Mouse (Mus musculus) midbrain, embryonic 14.5 days (tissue): ENCODE measurements around the gene Trim31. TPM values are rescaled to one million over a fixed set of nuclear protein-coding genes. Genes with fewer than 3 reads are reported as not detected.

Experiments used
- ATAC-seq: fragments of 200-750 bp; cut with Nextera tagmentation; 2 replicates; pipeline ENCODE4 v1.8.0; 2017; ENCODE audit warnings: moderate number of reproducible peaks, moderate library complexity; ENCODE audit not compliant: low FRiP score, low TSS enrichment
- DNase-seq: peaks from one replicate; pipeline ENCODE4 v3.0.0-alpha.2; 2015
- H3K27ac ChIP-seq: fragments of 300-500 bp; sonication (generic); replicated peaks from 2 replicates; pipeline ENCODE4 v1.5.1; 2014; ENCODE audit warnings: mild to moderate bottlenecking, low read depth, low read length, moderate library complexity
- H3K27me3 ChIP-seq: fragments of 300-500 bp; sonication (generic); 2 replicates; pipeline ENCODE4 v1.6.1; 2014; ENCODE audit warnings: low read length, control low read depth, mixed read lengths; ENCODE audit not compliant: control insufficient read depth, insufficient read depth
- H3K36me3 ChIP-seq: fragments of 300-500 bp; sonication (generic); 2 replicates; pipeline ENCODE4 v1.6.1; 2014; ENCODE audit warnings: low read length, control low read depth; ENCODE audit not compliant: control insufficient read depth, insufficient read depth
- H3K4me1 ChIP-seq: fragments of 300-500 bp; sonication (generic); 2 replicates; pipeline ENCODE4 v1.6.1; 2014; ENCODE audit warnings: mild to moderate bottlenecking, antibody characterized with exemption, low read length, control low read depth; ENCODE audit not compliant: control insufficient read depth, insufficient read depth
- H3K4me2 ChIP-seq: fragments of 300-500 bp; sonication (generic); 2 replicates; pipeline ENCODE4 v1.6.1; 2014; ENCODE audit warnings: mild to moderate bottlenecking, low read length, moderate library complexity
- H3K4me3 ChIP-seq: fragments of 300-500 bp; sonication (generic); replicated peaks from 2 replicates; pipeline ENCODE4 v1.5.1; 2014; ENCODE audit warnings: low read depth, low read length
- H3K9ac ChIP-seq: fragments of 300-500 bp; sonication (generic); replicated peaks from 2 replicates; pipeline ENCODE4 v1.6.1; 2014; ENCODE audit warnings: mild to moderate bottlenecking, low read length, moderate library complexity
- H3K9me3 ChIP-seq: fragments of 300-500 bp; sonication (generic); 2 replicates; pipeline ENCODE4 v1.6.1; 2016; ENCODE audit warnings: low read length, control low read depth, mixed read lengths; ENCODE audit not compliant: control insufficient read depth
- WGBS: fragments of 180-500 bp; shearing (Covaris S2); extraction: QIAGEN DNeasy Blood & Tissue Kit; methylation state at CpG from one replicate; pipeline ENCODE4 v1.1.7; 2014; 5-methylcytosine and 5-hydroxymethylcytosine counted together
- polyA plus RNA-seq: library from polyadenylated mRNA; unstranded; fragments of >200 nt; fragmentation: Nextera tagmentation; extraction: Ambion mirVana; gene quantifications from 2 replicates; pipeline ENCODE4 v1.2.1, GENCODE M21; 2014

Gene Trim31
- polyA plus RNA-seq, 1 experiment from 2014 or later, result not detected

DNA sequence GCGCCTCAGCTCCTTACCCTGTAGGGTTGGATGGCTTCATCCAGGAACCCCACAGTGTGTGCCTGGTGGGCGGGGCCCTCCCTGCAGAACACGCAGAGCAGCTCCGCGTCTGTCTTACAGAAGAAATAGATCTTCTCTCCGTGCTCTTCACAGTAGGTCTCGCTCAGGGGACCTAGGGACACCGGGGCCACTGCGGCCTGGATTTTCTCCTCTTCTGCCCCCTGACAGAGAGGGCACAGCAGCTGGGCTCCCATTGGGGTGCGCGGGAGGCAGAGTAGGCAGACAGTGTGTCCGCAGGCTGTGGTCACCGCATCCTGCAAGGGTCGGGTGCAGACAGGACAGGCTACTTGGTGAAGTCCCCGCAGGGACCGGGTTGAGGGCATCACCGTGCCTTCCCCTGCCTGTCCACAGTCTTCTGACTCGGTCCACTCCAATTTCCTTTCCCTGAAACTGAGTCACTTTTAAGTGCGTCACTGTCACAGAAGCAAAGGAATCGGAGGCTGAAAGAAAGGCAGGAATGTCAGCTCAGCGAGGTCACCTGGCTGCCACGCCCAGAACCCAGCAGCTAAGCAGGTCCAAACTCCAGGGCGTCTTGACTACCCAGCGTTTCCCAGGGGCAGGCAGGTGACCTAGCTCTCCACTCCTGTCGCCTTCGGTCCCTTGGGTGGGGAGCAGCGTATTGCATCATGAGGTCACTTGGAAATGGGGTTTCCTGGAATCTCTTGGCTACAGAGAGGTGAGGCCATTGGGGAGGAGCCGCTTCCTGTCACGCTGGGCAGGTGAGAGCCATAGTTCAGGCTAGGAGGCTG, 31.0 kb upstream of the Trim31 start, which contains the start of gene Trim15:
Trim15 (minus strand) TSS at position 492 of the 809 bp plus-strand sequence.
- ATAC-seq (no peak), DNase-seq (peak; percentile 7)
- Histone ChIP-seq H3K36me3 (no peaks in the 10 kb centered on the region), H3K27ac (no peak within 1 kb of the TSS), H3K27me3 (no peaks in the 10 kb centered on the region), H3K4me3 (peak within 1 kb of the TSS; percentile 19), H3K9ac (peak within 1 kb of the TSS; percentile 7; the same call in 1 of the 2 replicates), H3K4me2 (peak within 1 kb of the TSS; percentile 44), H3K4me1 (peaks cover 7% of the 10 kb centered on the region; the same call in 1 of the 2 replicates), H3K9me3 (no peaks in the 10 kb centered on the region)
- 17% methylated on average over 29 of the region's 29 CpGs for WGBS

DNA sequence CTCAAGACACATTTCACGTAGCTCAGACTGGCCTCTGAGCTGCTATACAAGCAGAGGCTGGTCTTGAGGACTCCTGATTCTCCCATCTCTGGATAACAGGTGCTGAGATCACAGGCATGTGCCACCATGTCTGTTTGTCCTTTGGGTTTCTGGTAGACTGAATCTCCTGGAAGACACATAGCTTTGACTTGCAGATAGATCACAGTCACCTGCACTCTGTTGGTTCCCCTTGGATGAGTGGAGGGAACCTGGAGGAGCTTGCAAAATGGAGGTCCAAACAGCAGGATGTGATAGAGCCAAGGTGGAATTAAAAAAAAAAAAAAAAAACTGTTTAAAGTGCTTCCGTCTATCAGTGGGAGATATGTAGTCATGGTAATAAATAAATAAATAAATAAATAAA, 29.1 kb upstream of the Trim31 start:
- Histone ChIP-seq H3K27me3 (no peaks in the 10 kb centered on the region), H3K36me3 (no peaks in the 10 kb centered on the region), H3K4me2 (no peak overlapping the region), H3K9me3 (no peaks in the 10 kb centered on the region), H3K9ac (no peak overlapping the region), H3K4me1 (peaks cover 7% of the 10 kb centered on the region; the same call in 1 of the 2 replicates), H3K4me3 (no peak overlapping the region), H3K27ac (no peak overlapping the region)
- DNase-seq (no peak), ATAC-seq (no peak)
- 82% methylated on average over 2 of the region's 2 CpGs for WGBS

DNA sequence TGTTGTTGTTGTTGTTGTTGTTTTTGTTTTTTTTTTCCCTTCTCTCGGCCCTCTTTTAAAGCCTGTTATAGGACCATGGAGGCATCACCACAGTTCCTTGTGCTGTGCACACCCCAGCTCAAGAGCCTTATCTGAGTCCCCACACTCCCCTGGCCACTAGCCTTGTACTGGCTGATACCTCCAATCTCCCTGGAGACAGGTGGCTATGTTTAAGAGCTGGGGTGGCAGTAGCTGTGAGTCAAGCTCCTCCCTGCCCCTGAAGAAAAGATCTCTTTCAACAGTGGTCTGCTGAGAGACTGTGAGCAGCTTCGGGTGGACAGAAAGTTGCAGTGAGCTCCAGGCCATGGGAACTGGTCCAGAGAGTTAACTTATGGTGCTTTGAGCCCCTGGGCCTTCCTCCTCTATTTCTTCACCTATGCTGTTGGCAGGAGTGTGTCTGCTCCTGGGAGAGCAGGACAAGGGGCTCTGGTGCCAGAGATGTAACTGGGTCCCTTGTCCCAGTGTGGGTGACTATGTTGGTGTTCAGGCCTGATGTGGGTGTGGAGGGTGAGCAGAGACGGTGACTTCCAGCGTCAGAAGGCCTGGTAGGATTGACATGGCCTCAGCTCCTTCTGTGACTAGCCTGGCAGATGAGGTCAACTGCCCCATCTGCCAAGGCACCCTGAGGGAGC, 28.5 kb upstream of the Trim31 start, which contains the start of gene Trim10:
Trim10 (plus strand) TSS at position 291 of the 671 bp plus-strand sequence.
- Histone ChIP-seq H3K36me3 (no peaks in the 10 kb centered on the region), H3K27ac (no peak within 1 kb of the TSS), H3K9me3 (no peaks in the 10 kb centered on the region), H3K4me1 (peaks cover 7% of the 10 kb centered on the region; the same call in 1 of the 2 replicates), H3K4me3 (no peak within 1 kb of the TSS), H3K27me3 (no peaks in the 10 kb centered on the region), H3K9ac (no peak within 1 kb of the TSS), H3K4me2 (no peak within 1 kb of the TSS)
- 78% methylated on average over 4 of the region's 4 CpGs for WGBS
- ATAC-seq (no peak), DNase-seq (no peak)

DNA sequence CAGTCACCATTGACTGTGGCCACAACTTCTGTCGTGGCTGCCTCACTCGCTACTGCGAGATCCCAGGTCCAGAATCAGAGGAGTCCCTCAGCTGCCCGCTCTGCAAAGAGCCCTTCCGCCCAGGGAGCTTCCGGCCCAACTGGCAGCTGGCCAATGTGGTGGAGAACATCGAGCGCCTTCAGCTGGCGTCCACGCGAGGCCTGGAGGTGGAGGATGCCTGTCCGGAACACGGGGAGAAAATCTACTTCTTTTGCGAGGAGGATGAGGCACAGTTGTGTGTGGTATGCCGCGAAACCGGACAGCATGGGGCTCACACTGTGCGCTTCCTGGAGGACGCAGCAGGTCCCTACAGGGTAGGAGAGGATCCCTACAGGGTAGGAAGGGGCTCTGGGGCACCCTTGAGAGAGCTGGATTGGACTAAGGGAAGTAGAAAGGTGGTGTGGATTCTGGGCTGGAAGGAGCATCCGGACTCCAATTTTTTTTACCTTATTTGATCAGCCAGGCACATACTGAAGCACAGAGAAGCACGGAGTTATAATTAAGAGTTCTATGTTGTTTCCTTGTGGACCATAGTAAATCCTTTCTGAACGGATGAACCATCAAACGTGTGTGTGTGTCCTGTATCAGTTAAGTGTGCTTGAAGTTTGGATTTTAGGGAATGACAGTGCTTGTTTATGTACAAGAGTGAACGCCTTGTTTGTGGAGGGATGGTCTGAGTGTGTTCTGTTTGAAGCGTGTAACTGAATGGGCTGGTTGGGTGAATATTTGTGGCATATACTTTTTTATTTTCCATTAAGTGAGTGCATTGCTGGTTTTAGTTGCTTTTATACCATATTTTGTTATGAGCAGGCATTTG, 27.7 kb upstream of the Trim31 start:
- no peaks in the 10 kb centered on the region for H3K36me3 ChIP-seq
- no peak overlapping the region for H3K27ac ChIP-seq
- H3K9ac ChIP-seq, result no peak overlapping the region
- ATAC-seq (no peak), DNase-seq (no peak)
- no peaks in the 10 kb centered on the region for H3K9me3 ChIP-seq
- H3K4me3 ChIP-seq, result no peak overlapping the region
- H3K27me3 ChIP-seq, result no peaks in the 10 kb centered on the region
- 81% methylated on average over 25 of the region's 25 CpGs for WGBS
- no peak overlapping the region for H3K4me2 ChIP-seq
- H3K4me1 ChIP-seq, result peaks cover 7% of the 10 kb centered on the region; the same call in 1 of the 2 replicates

DNA sequence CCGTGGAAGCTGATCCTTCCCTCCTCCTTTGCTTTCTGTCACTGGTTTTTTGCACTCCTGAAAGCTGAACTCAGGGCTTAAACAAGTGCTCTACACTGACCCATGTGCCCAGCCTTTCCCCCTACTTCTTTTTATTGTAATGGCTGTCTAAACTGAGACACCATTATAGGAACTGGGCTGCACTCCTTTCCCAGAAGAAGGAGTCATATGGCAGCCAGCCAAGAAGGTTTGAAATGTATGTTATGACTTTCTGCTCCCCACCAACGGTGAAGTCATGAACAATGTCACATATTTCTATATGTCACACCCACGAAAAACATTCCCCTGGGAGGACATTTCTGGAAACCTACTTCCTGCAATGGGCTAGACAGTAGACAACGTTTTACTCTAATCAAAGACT, 23.3 kb upstream of the Trim31 start:
- no peak for ATAC-seq
- 77% methylated on average over 4 of the region's 4 CpGs for WGBS

DNA sequence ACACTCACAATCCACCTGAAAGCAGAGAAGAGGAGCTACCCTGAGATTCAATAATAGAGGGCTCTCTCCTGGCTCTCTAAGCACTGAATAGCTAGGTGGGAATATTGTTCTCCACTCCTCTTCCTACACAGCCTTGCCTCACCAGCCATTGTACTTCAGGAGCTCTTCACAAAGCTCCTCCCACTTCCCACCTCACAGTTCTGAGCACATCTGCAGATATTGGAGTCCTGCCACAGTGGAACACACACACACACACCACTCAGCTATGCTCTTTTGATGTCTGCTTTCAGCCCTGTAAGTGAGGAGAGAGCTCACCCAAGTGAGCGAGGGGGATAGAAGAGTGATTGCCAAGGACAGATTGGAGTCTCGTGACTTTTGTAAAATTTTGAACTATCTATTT, 14.6 kb upstream of the Trim31 start:
- WGBS, result 84% methylated on average over 2 of the region's 2 CpGs
- H3K4me2 ChIP-seq, result no peak overlapping the region
- DNase-seq (no peak), ATAC-seq (no peak)
- H3K27me3 ChIP-seq, result no peaks in the 10 kb centered on the region
- H3K9me3 ChIP-seq, result no peaks in the 10 kb centered on the region
- no peak overlapping the region for H3K4me3 ChIP-seq
- H3K27ac ChIP-seq, result no peak overlapping the region
- H3K4me1 ChIP-seq, result no peaks in the 10 kb centered on the region
- no peak overlapping the region for H3K9ac ChIP-seq
- no peaks in the 10 kb centered on the region for H3K36me3 ChIP-seq

More for the DNA sequence above, 23.3 kb upstream of the Trim31 start:
- Histone ChIP-seq H3K36me3 (no peaks in the 10 kb centered on the region), H3K9ac (no peak overlapping the region), H3K27ac (no peak overlapping the region), H3K4me2 (no peak overlapping the region), H3K9me3 (no peaks in the 10 kb centered on the region), H3K27me3 (no peaks in the 10 kb centered on the region), H3K4me1 (no peaks in the 10 kb centered on the region), H3K4me3 (no peak overlapping the region)
- no peak for DNase-seq

DNA sequence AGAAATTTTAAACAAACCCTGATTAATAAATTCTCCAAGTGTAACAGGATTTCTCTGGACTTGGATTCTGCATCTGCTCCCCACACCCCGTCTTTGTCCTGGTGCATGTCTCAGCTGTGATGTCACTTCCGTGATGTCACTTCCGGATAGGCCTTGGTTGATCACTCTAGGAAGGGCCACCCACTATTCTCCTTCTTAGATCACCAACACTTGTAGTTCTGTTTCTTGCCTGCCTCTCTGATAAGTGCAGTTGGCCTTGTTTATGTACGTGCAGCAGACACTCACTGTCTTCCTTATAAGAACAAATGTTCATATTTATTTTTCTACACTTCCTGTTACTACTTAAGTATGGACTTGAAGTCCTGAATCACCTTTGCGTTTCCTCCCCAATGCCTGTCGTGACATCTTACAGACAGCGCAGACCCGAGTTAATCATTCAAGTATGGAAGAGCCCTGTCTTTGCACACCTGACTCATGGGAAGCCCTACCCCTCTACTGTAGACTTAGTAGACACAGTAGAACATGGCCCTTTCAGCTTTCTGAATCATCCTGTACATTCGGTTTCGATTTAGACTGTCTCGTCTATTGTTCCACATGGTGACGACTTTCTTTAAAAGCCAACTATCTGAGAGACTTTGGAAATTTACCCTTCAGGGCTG, 12.7 kb upstream of the Trim31 start:
- Histone ChIP-seq H3K9me3 (no peaks in the 10 kb centered on the region), H3K4me3 (no peak overlapping the region), H3K27ac (no peak overlapping the region), H3K36me3 (no peaks in the 10 kb centered on the region), H3K27me3 (no peaks in the 10 kb centered on the region), H3K4me1 (no peaks in the 10 kb centered on the region), H3K9ac (no peak overlapping the region), H3K4me2 (no peak overlapping the region)
- ATAC-seq (no peak), DNase-seq (no peak)
- 93% methylated on average over 12 of the region's 12 CpGs for WGBS
